Mouse (Mus musculus) regulatory T cell (primary cell): ENCODE measurements around the gene Ada.

ENCODE experiments used
- in situ Hi-C: fragments of 300-600 bp; cut with MboI, MseI; formaldehyde crosslinking; loops from one replicate; pipeline ENCODE4 v1.15.1; 2025; ENCODE audit warnings: high pct_unique_total_duplicates

Gene Ada

GRCm38 (mm10) chr2:163732021-163732420 lies 18.0 kb downstream of the Ada start:
- in situ Hi-C loops: no loop called here

- in situ Hi-C loops: no loop called here
These were observed 21.7 kb downstream of the Ada start for GRCm38 (mm10) chr2:163728300-163728699.

GRCm38 (mm10) chr2:163726766-163727393 lies 23.2 kb downstream of the Ada start:
- in situ Hi-C loops: no loop called here

GRCm38 (mm10) chr2:163722550-163722949 lies 27.5 kb downstream of the Ada start:
- in situ Hi-C loops: loop anchor here (5.0 kb wide), 1 partner anchor 60 kb away; no protein-coding TSS in a partner anchor

GRCm38 (mm10) chr2:163719616-163720015 lies 30.4 kb downstream of the Ada start:
- in situ Hi-C loops: loop anchor here (5.0 kb wide), 3 partner anchors 57 to 187 kb away; no protein-coding TSS in a partner anchor

GRCm38 (mm10) chr2:163718951-163719603 lies 31.0 kb downstream of the Ada start:
- in situ Hi-C loops: loop anchor here (5.0 kb wide), 2 partner anchors 122 to 187 kb away; no protein-coding TSS in a partner anchor

- in situ Hi-C loops: loop anchor here (5.0 kb wide), 2 partner anchors 121 to 186 kb away; no protein-coding TSS in a partner anchor
These were observed 31.5 kb downstream of the Ada start for GRCm38 (mm10) chr2:163718526-163718925.

GRCm38 (mm10) chr2:163716853-163717252 lies 33.2 kb downstream of the Ada start:
- in situ Hi-C loops: loop anchor here (5.0 kb wide), 2 partner anchors 120 to 185 kb away; no protein-coding TSS in a partner anchor

- in situ Hi-C loops: loop anchor here (5.0 kb wide), 2 partner anchors 119 to 184 kb away; no protein-coding TSS in a partner anchor
These were observed 33.6 kb downstream of the Ada start for GRCm38 (mm10) chr2:163716448-163716847.

GRCm38 (mm10) chr2:163713340-163713739 lies 36.7 kb downstream of the Ada start:
- in situ Hi-C loops: no loop called here

- in situ Hi-C loops: no loop called here
These were observed 37.2 kb downstream of the Ada start for GRCm38 (mm10) chr2:163712874-163713273.

GRCm38 (mm10) chr2:163712473-163712872 lies 37.6 kb downstream of the Ada start:
- in situ Hi-C loops: no loop called here

- in situ Hi-C loops: no loop called here
These were observed 38.6 kb downstream of the Ada start for GRCm38 (mm10) chr2:163711368-163711868.

- in situ Hi-C loops: no loop called here
These were observed 39.4 kb downstream of the Ada start for GRCm38 (mm10) chr2:163710606-163711159.

GRCm38 (mm10) chr2:163710000-163710399 lies 40.0 kb downstream of the Ada start:
- in situ Hi-C loops: no loop called here

GRCm38 (mm10) chr2:163708763-163709250 lies 41.2 kb downstream of the Ada start:
- in situ Hi-C loops: no loop called here

GRCm38 (mm10) chr2:163708321-163708720 lies 41.7 kb downstream of the Ada start:
- in situ Hi-C loops: no loop called here

- in situ Hi-C loops: no loop called here
These were observed 46.3 kb downstream of the Ada start for GRCm38 (mm10) chr2:163703599-163704260.

- in situ Hi-C loops: no loop called here
These were observed 47.1 kb downstream of the Ada start for GRCm38 (mm10) chr2:163702921-163703320.

- in situ Hi-C loops: no loop called here
These were observed 47.6 kb downstream of the Ada start for GRCm38 (mm10) chr2:163702431-163702830.

GRCm38 (mm10) chr2:163699078-163699780 lies 50.8 kb downstream of the Ada start:
- in situ Hi-C loops: no loop called here
